Mouse (Mus musculus): ENCODE data around the gene Lhfpl1. TPM values are rescaled to one million over a fixed set of nuclear protein-coding genes. Genes with fewer than 3 reads are reported as not detected.
"Not testable (repeated sequence)": the region's sequence is repeated elsewhere in the genome, so short reads cannot be mapped to it uniquely, and the experiment has no call there.

The Lhfpl1 gene
- 0.14 and 0.15 TPM in 2 replicates for polyA plus RNA-seq (2015; fragmentation: Nextera tagmentation; extraction: Ambion mirVana)

DNA sequence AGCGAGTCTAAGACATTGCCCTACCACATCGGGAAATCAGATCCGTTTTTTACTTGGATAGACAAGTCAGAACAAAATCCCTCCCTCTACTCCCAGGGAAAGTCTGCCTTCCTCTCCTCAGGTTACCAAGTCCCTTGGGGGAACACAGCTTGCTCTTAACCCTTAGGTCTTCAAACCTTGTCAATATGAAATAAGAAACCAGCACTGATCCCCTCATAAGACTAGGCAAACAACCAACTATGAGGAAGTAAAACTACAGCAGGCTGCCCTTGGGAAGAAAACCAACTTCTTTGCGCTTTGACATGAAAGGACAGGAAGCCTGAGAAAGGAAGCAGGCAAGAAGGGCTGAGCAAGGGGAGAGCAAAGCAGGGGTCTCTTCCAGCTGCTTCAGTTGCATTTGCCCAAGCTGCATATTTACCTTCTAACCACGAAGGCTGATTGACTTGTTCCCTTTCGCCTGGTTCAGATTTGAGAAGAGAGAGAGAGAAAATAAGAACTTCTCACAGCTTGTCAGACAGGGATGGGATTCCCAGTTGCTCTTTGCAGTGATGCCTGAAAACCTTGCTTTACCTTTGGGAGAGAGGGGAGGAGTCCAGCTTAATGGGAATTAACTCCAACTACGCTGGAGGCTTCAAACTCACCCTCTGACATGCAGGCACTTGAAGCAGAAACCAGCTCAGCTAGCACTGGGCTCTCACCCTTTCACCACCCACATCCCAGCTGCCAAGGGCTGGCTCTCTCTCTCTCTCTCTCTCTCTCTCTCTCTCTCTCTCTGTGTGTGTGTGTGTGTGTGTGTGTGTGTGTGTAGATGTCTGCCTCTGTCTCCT is at the start of gene Lhfpl1:
Lhfpl1 (minus strand) TSS at position 713 of the 827 bp plus-strand sequence.
- no peaks in the 10 kb centered on the region for H3K4me1 ChIP-seq
- no peaks in the 10 kb centered on the region for H3K27me3 ChIP-seq (replicated peaks)
- ATAC-seq (replicated peaks), result no peak
- 43% methylated on average over 7 of the region's 7 CpGs for WGBS
- no peaks in the 10 kb centered on the region for H3K9me3 ChIP-seq
- no peak within 1 kb of the TSS for H3K9ac ChIP-seq
- no peak within 1 kb of the TSS for H3K4me3 ChIP-seq
- H3K4me2 ChIP-seq, result no peak within 1 kb of the TSS
- H3K36me3 ChIP-seq (replicated peaks), result no peaks in the 10 kb centered on the region
- H3K27ac ChIP-seq, result no peak within 1 kb of the TSS

DNA sequence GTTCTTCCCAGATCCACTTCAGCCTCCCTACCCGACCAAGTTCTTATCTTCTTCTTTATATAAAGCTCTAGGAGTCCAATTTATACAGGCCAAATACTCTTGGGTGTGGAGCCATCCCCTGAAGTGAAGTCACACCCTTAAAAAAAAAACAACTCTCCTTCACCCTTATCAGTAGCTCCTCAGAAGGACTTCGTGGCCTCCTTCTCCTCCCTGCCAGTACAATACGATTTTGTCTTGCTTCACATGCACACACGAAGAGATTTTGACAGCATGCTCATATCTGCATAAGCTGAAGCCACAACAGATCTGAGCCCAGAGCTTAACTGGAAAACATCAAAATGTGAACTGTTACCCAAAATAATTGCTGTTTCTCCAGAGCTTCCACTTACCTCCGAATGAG is 22.9 kb upstream of the Lhfpl1 start:
- Histone ChIP-seq H3K4me3 (no peak overlapping the region), H3K4me2 (no peak overlapping the region), H3K4me1 (no peaks in the 10 kb centered on the region), H3K27ac (no peak overlapping the region), H3K9ac (no peak overlapping the region), H3K9me3 (no peaks in the 10 kb centered on the region), H3K36me3 (replicated peaks) (no peaks in the 10 kb centered on the region), H3K27me3 (replicated peaks) (no peaks in the 10 kb centered on the region)
- WGBS, result 79% methylated on average over 5 of the region's 5 CpGs
- no peak for ATAC-seq (replicated peaks)

DNA sequence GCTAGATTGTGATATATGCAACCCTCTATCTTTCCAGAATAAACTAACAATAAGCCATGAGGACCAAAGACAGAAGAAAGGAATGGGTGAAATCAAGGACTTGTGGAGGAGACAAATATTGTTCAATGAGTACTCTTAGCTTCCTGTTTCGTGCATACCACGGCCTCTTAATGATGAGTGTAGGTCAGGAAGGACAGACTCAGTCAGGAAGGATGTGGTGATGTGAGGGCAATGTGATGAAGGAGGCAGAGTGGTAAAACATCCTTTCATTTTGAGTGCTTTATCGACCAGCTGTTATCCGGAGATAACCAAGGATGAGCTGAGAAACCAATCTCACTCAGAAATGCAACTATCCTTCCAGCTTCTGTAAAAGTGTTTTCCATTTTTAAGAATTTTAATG is 13.6 kb upstream of the Lhfpl1 start:
- 86% methylated on average over 4 of the region's 4 CpGs for WGBS
- Histone ChIP-seq H3K9ac (no peak overlapping the region), H3K9me3 (no peaks in the 10 kb centered on the region), H3K36me3 (replicated peaks) (no peaks in the 10 kb centered on the region), H3K4me3 (no peak overlapping the region), H3K27me3 (replicated peaks) (0 out of 2 replicates have a peak, but pooled peaks cover 2% of the 10 kb centered on the region), H3K4me1 (no peaks in the 10 kb centered on the region), H3K27ac (no peak overlapping the region), H3K4me2 (no peak overlapping the region)
- ATAC-seq (replicated peaks), result no peak

- H3K9ac ChIP-seq, result no peak overlapping the region
- H3K36me3 ChIP-seq (replicated peaks), result no peaks in the 10 kb centered on the region
- no peak overlapping the region for H3K4me3 ChIP-seq
- H3K27me3 ChIP-seq (replicated peaks), result no peaks in the 10 kb centered on the region
- 93% methylated on average over 2 of the region's 2 CpGs for WGBS
- no peaks in the 10 kb centered on the region for H3K9me3 ChIP-seq
- no peaks in the 10 kb centered on the region for H3K4me1 ChIP-seq
- ATAC-seq (replicated peaks), result no peak
- H3K4me2 ChIP-seq, result no peak overlapping the region
- no peak overlapping the region for H3K27ac ChIP-seq
Measured at GRCm38 (mm10) chrX:145342402-145342801, 6.5 kb downstream of the Lhfpl1 start.

DNA sequence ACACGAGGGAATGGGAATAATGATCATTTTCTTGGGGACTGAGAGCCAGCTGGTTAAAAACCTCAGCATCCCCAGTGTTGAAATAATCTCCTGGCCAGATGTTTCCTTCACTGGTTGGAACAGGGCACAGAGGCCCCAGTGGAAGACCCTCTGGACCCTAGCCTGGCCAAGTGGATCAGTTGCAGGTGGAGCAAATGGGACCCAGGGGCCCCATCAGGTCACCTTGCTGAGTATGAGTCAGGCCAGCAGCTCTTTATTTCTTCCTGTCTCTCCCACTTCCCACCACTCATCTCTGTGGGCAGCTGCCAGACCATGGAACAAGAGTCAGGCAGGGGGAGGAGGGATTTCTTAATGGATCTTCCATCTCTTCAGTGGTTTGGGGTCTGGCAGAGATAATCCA is 12.7 kb downstream of the Lhfpl1 start:
- Histone ChIP-seq H3K9ac (no peak overlapping the region), H3K4me1 (no peaks in the 10 kb centered on the region), H3K36me3 (replicated peaks) (no peaks in the 10 kb centered on the region), H3K4me3 (no peak overlapping the region), H3K9me3 (no peaks in the 10 kb centered on the region), H3K4me2 (no peak overlapping the region), H3K27me3 (replicated peaks) (no peaks in the 10 kb centered on the region), H3K27ac (no peak overlapping the region)
- no peak for ATAC-seq (replicated peaks)
- WGBS, result 69% methylated on average over 1 of the region's 1 CpGs

- Histone ChIP-seq H3K27ac (no peak overlapping the region), H3K36me3 (replicated peaks) (no peaks in the 10 kb centered on the region), H3K4me3 (no peak overlapping the region), H3K4me2 (no peak overlapping the region), H3K27me3 (replicated peaks) (no peaks in the 10 kb centered on the region), H3K9ac (no peak overlapping the region), H3K9me3 (no peaks in the 10 kb centered on the region), H3K4me1 (no peaks in the 10 kb centered on the region)
- 89% methylated on average over 1 of the region's 1 CpGs for WGBS
- ATAC-seq (replicated peaks), result peak; percentile 52; the same call in 1 of the 2 replicates
Measured at GRCm38 (mm10) chrX:145308555-145308954, 40.3 kb downstream of the Lhfpl1 start.

DNA sequence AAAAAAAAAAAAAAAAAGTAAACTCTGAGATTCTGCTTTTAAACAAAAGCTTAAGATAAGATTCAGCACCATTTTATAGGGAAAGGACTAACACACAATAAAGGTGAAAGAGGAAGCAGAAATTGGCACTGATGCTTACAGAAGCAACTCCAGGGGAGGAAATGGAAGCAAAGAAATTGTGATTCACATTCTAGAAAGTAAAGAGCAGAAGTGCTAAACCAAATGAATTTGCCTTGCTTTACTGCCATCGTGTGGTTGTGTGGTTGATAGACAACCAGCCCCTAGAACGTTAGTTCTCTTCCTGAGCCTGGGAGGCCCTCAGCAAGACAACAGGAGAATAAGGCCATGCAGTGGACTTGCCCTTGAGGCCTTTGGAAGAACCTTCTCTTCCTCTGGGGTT is 41.7 kb downstream of the Lhfpl1 start:
- Histone ChIP-seq H3K4me1 (no peaks in the 10 kb centered on the region), H3K9ac (no peak overlapping the region), H3K4me3 (no peak overlapping the region), H3K4me2 (no peak overlapping the region), H3K9me3 (no peaks in the 10 kb centered on the region), H3K36me3 (replicated peaks) (no peaks in the 10 kb centered on the region), H3K27ac (no peak overlapping the region), H3K27me3 (replicated peaks) (no peaks in the 10 kb centered on the region)
- WGBS, result 17% methylated on average over 2 of the region's 2 CpGs
- ATAC-seq (replicated peaks), result 0 out of 2 replicates have a peak, but pooled peaks have one; percentile 52

DNA sequence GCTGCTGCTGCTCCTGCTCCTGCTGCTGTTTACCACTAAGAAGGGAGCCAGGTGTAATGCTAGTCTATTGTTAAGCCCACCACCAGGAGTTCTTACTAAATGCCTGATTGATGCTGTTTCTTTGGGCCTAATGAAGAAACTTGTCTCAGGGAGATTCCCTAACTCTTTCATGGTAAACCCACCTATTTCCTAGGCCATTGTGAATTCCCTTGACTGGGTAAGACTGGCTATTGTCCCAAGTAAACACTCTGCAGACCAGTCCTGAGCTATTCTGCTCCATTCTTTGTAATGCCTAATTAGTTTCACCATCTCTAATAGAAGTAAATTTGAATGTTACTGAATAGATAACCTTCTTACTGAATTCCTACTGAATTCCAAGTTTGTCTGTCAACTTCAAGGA is 48.7 kb downstream of the Lhfpl1 start:
- H3K4me2 ChIP-seq; H3K4me3 ChIP-seq; H3K9me3 ChIP-seq; H3K27me3 ChIP-seq (replicated peaks); H3K9ac ChIP-seq; ATAC-seq (replicated peaks); H3K4me1 ChIP-seq; H3K36me3 ChIP-seq (replicated peaks); H3K27ac ChIP-seq: not testable (repeated sequence)

DNA sequence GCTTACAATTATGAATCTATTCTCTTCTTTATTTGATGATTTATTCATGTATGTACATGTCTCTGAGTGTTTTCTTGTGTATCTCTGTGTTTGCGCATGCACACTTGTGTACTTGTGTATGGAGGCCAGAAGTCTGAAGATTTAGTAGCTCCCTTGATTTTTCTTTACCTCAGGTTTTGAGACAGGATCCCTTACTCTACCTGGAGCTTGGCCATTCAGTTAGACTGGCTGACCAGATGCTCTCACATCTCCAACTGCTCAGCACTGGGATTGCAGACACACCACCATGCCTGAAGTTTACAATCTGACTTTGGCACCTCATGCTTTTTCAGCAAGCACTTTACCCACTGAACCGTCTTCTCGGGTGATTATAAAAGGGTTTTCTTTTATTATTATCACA is 76.7 kb downstream of the Lhfpl1 start:
- Histone ChIP-seq H3K4me2 (no peak overlapping the region), H3K27ac (no peak overlapping the region), H3K4me3 (no peak overlapping the region), H3K36me3 (replicated peaks) (no peaks in the 10 kb centered on the region), H3K4me1 (no peaks in the 10 kb centered on the region), H3K9ac (no peak overlapping the region), H3K9me3 (no peaks in the 10 kb centered on the region), H3K27me3 (replicated peaks) (no peaks in the 10 kb centered on the region)
- ATAC-seq (replicated peaks), result peak; percentile 70; the same call in 1 of the 2 replicates
- WGBS, result 62% methylated on average over 3 of the region's 3 CpGs

DNA sequence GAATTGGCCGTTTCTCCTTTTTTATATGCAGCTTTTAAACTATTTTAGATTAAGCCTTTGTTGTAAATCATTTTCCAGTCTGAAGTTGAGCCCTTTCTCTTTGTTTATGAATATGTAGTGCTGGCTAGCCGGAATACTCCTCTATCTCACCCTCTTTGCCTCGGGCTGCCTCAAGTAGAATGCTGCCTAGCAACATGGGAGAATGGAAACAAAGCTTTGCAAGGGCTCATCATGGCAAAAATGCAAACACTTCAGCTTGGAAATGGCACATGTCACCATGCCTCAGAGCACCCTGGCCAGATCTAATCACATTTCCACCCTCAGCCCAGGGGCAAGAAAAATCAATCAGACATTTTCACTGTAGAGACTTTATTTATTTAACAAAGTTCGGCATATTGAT is 77.1 kb downstream of the Lhfpl1 start:
- ATAC-seq (replicated peaks), result peak; percentile 90
- no peak overlapping the region for H3K4me2 ChIP-seq
- no peaks in the 10 kb centered on the region for H3K4me1 ChIP-seq
- no peaks in the 10 kb centered on the region for H3K9me3 ChIP-seq
- WGBS, result 37% methylated on average over 4 of the region's 4 CpGs
- no peak overlapping the region for H3K27ac ChIP-seq
- no peaks in the 10 kb centered on the region for H3K36me3 ChIP-seq (replicated peaks)
- no peaks in the 10 kb centered on the region for H3K27me3 ChIP-seq (replicated peaks)
- no peak overlapping the region for H3K4me3 ChIP-seq
- no peak overlapping the region for H3K9ac ChIP-seq

- no peak for ATAC-seq (replicated peaks)
- no peaks in the 10 kb centered on the region for H3K36me3 ChIP-seq (replicated peaks)
- WGBS, result 69% methylated on average over 5 of the region's 5 CpGs
Measured at GRCm38 (mm10) chrX:145261803-145262202, 87.1 kb downstream of the Lhfpl1 start.

More at GRCm38 (mm10) chrX:145261803-145262202, 87.1 kb downstream of the Lhfpl1 start:
- H3K4me3 ChIP-seq, result no peak overlapping the region
- H3K4me2 ChIP-seq, result no peak overlapping the region
- no peak overlapping the region for H3K9ac ChIP-seq
- H3K27me3 ChIP-seq (replicated peaks), result no peaks in the 10 kb centered on the region
- no peaks in the 10 kb centered on the region for H3K4me1 ChIP-seq
- no peaks in the 10 kb centered on the region for H3K9me3 ChIP-seq
- H3K27ac ChIP-seq, result no peak overlapping the region
